In genomic region chr13:103711406-103712025, GRCm38 (mm10) we compare ENCODE assay signal across 8 mouse cellular contexts.
DNase-seq lines count a peak whose midpoint lies in the region; ATAC-seq and TF ChIP-seq lines count a peak whose summit lies in the region.

No protein-coding gene starts in this region.

- DNase-seq in adrenal gland, postnatal 14 days = peak; percentile 57
- DNase-seq in kidney, postnatal 4 days = peak; percentile 42 to 64
- peak; percentile 71 to 73 for DNase-seq in lung, postnatal 4 days
- no peak for DNase-seq in spleen, postnatal 4 days (ENCODE audit: low spot score in 2 of 2)

- no peak overlapping the region for H3K9ac ChIP-seq in forebrain, embryonic 16.5 days (replicated peaks; ENCODE audit: low read depth, low read length)
- H3K9ac ChIP-seq in forebrain, embryonic 13.5 days = no peak overlapping the region
- H3K9ac ChIP-seq in heart, embryonic 12.5 days = no peak overlapping the region
- H3K9ac ChIP-seq in intestine, postnatal 0 days (ENCODE audit: low read depth, low read length) = no peak overlapping the region

- 49% methylated on average over 11 of the region's 11 CpGs for WGBS in forebrain, embryonic 16.5 days
- WGBS in forebrain, embryonic 13.5 days = 80% methylated on average over 11 of the region's 11 CpGs
- 52% methylated on average over 11 of the region's 11 CpGs for WGBS in heart, embryonic 12.5 days
- 59% methylated on average over 11 of the region's 11 CpGs for WGBS in intestine, postnatal 0 days

- H3K4me2 ChIP-seq in forebrain, embryonic 16.5 days (ENCODE audit: low read length) = no peak overlapping the region
- H3K4me2 ChIP-seq in forebrain, embryonic 13.5 days = no peak overlapping the region
- H3K4me2 ChIP-seq in heart, embryonic 12.5 days = 0 out of 2 replicates have a peak overlapping the region, but pooled peaks have one; percentile 16
- no peak overlapping the region for H3K4me2 ChIP-seq in intestine, postnatal 0 days (replicated peaks; ENCODE audit: low read depth)

- no peak overlapping the region for H3K4me3 ChIP-seq in forebrain, embryonic 16.5 days (replicated peaks; ENCODE audit: low read length)
- no peak overlapping the region for H3K4me3 ChIP-seq in forebrain, embryonic 13.5 days
- H3K4me3 ChIP-seq in heart, embryonic 12.5 days = no peak overlapping the region
- H3K4me3 ChIP-seq in intestine, postnatal 0 days (ENCODE audit: low read depth, low read length) = no peak overlapping the region

- no peaks in the 10 kb centered on the region for H3K36me3 ChIP-seq in forebrain, embryonic 16.5 days (ENCODE audit: control insufficient read depth, insufficient read depth)
- H3K36me3 ChIP-seq in forebrain, embryonic 13.5 days (ENCODE audit: poor library complexity, severe bottlenecking) = no peaks in the 10 kb centered on the region
- no peaks in the 10 kb centered on the region for H3K36me3 ChIP-seq in heart, embryonic 12.5 days
- H3K36me3 ChIP-seq in intestine, postnatal 0 days (ENCODE audit: control insufficient read depth, insufficient read depth) = no peaks in the 10 kb centered on the region

- no peak overlapping the region for H3K27ac ChIP-seq in forebrain, embryonic 16.5 days (ENCODE audit: low read length)
- no peak overlapping the region for H3K27ac ChIP-seq in forebrain, embryonic 13.5 days
- H3K27ac ChIP-seq in heart, embryonic 12.5 days (ENCODE audit: poor library complexity, severe bottlenecking) = peak overlapping the region; percentile 67
- no peak overlapping the region for H3K27ac ChIP-seq in intestine, postnatal 0 days (ENCODE audit: low read depth, low read length)

- H3K9me3 ChIP-seq in forebrain, embryonic 16.5 days (ENCODE audit: control insufficient read depth, low read length) = no peaks in the 10 kb centered on the region
- no peaks in the 10 kb centered on the region for H3K9me3 ChIP-seq in forebrain, embryonic 13.5 days (replicated peaks)
- no peaks in the 10 kb centered on the region for H3K9me3 ChIP-seq in heart, embryonic 12.5 days (replicated peaks)
- H3K9me3 ChIP-seq in intestine, postnatal 0 days (ENCODE audit: control insufficient read depth) = no peaks in the 10 kb centered on the region

- H3K27me3 ChIP-seq in forebrain, embryonic 16.5 days (replicated peaks; ENCODE audit: control insufficient read depth, insufficient read depth, low read length) = no peaks in the 10 kb centered on the region
- no peaks in the 10 kb centered on the region for H3K27me3 ChIP-seq in forebrain, embryonic 13.5 days
- H3K27me3 ChIP-seq in heart, embryonic 12.5 days (replicated peaks) = no peaks in the 10 kb centered on the region
- no peaks in the 10 kb centered on the region for H3K27me3 ChIP-seq in intestine, postnatal 0 days (replicated peaks; ENCODE audit: control insufficient read depth, insufficient read depth, low read length)

- peaks cover 3% of the 10 kb centered on the region for H3K4me1 ChIP-seq in forebrain, embryonic 16.5 days (replicated peaks; ENCODE audit: control insufficient read depth, insufficient read depth, low read length)
- H3K4me1 ChIP-seq in forebrain, embryonic 13.5 days = no peaks in the 10 kb centered on the region
- H3K4me1 ChIP-seq in heart, embryonic 12.5 days (replicated peaks) = 0 out of 2 replicates have a peak, but pooled peaks cover 6% of the 10 kb centered on the region
- H3K4me1 ChIP-seq in intestine, postnatal 0 days (replicated peaks; ENCODE audit: control insufficient read depth, insufficient read depth, low read length) = no peaks in the 10 kb centered on the region

- ATAC-seq in forebrain, embryonic 16.5 days = peak; percentile 54; the same call in 1 of the 2 replicates
- ATAC-seq in forebrain, embryonic 13.5 days = no peak
- ATAC-seq in heart, embryonic 12.5 days (ENCODE audit: insufficient number of reproducible peaks, low FRiP score) = peak; percentile 57; the same call in 1 of the 2 replicates
- ATAC-seq in intestine, postnatal 0 days = no peak

- TF ChIP-seq CTCF in intestine, postnatal 0 days (IDR thresholded peaks at IDR 0.05; ENCODE audit: low read depth) = no peak

Comparison
In these comparisons a context has a peak if more than half of its experiments do, and no peak if none do; other contexts are left out.
1. ATAC-seq: peak in forebrain, embryonic 16.5 days (single experiment) and heart, embryonic 12.5 days (single experiment); none in forebrain, embryonic 13.5 days (single experiment) and intestine, postnatal 0 days (single experiment).
2. DNase-seq: peak in adrenal gland, postnatal 14 days (single experiment), kidney, postnatal 4 days (2 of 2) and lung, postnatal 4 days (2 of 2); none in spleen, postnatal 4 days (0 of 2).